Mouse (Mus musculus): Measurements from ENCODE around the gene Rgs6. TPM values are rescaled to one million over a fixed set of nuclear protein-coding genes. Genes with fewer than 3 reads are reported as not detected.

Gene Rgs6
- polyA plus RNA-seq, 1 experiment from 2014 or later = 1.2 TPM

- TF ChIP-seq CTCF (IDR thresholded peaks at IDR 0.05; ENCODE audit: low read depth) = no peak
- Histone ChIP-seq H3K4me2 (replicated peaks; ENCODE audit: low read depth) (no peak overlapping the region), H3K9ac (ENCODE audit: low read depth, low read length) (no peak overlapping the region), H3K4me3 (ENCODE audit: low read depth, low read length) (no peak overlapping the region), H3K36me3 (ENCODE audit: control insufficient read depth, insufficient read depth) (no peaks in the 10 kb centered on the region), H3K27me3 (replicated peaks; ENCODE audit: control insufficient read depth, insufficient read depth, low read length) (no peaks in the 10 kb centered on the region), H3K27ac (ENCODE audit: low read depth, low read length) (no peak overlapping the region), H3K9me3 (ENCODE audit: control insufficient read depth) (no peaks in the 10 kb centered on the region), H3K4me1 (replicated peaks; ENCODE audit: control insufficient read depth, insufficient read depth, low read length) (no peaks in the 10 kb centered on the region)
- WGBS = 57% methylated on average over 4 of the region's 4 CpGs
- no peak for ATAC-seq
These were observed 426.0 kb downstream of the Rgs6 start for GRCm38 (mm10) chr12:83013918-83014691.

DNA sequence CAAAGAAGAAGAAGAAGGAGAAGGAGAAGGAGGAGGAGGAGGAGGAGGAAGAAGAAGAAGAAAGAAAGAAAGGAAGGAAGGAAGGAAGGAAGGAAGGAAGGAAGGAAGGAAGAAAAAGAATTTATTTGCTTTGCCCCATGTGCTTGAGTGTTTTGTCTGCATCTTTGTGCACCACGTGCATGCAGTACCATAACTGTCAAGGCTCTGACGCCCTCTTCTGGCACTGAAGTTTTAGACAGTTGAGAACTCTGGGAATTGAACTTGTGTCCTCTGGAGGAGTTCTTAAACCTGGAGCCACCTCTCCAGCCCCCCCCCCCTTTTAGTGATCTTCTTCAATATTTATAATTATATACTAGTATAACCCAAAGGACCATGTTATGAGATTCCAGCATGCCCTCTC lies 426.8 kb downstream of the Rgs6 start:
- Histone ChIP-seq H3K4me2 (replicated peaks; ENCODE audit: low read depth) (no peak overlapping the region), H3K27ac (ENCODE audit: low read depth, low read length) (no peak overlapping the region), H3K4me3 (ENCODE audit: low read depth, low read length) (no peak overlapping the region), H3K4me1 (replicated peaks; ENCODE audit: control insufficient read depth, insufficient read depth, low read length) (no peaks in the 10 kb centered on the region), H3K9me3 (ENCODE audit: control insufficient read depth) (no peaks in the 10 kb centered on the region), H3K9ac (ENCODE audit: low read depth, low read length) (no peak overlapping the region), H3K36me3 (ENCODE audit: control insufficient read depth, insufficient read depth) (no peaks in the 10 kb centered on the region), H3K27me3 (replicated peaks; ENCODE audit: control insufficient read depth, insufficient read depth, low read length) (no peaks in the 10 kb centered on the region)
- 33% methylated on average over 2 of the region's 2 CpGs for WGBS
- no peak for ATAC-seq
- peak; percentile 51 for TF ChIP-seq CTCF (IDR thresholded peaks at IDR 0.05; ENCODE audit: low read depth)

DNA sequence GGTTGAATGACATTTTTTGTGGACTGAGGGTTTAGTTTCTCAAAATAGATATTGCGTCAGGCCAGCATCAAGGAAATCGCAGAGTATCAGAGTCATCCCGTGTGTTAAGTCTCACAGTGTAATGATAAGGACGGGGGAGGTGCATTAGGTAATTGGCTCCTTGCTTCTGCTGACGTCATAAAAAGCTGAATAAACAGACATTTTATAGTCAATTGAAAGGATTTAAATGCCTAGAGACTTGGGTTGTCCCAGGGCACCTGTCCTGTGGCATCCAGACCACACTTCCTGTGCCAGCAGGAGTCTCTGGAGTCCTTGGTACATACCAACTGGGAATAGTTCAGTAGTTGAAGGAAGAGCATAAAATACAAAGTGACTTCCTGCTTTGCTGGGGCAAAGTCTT lies 427.3 kb downstream of the Rgs6 start:
- WGBS = 36% methylated on average over 5 of the region's 5 CpGs
- no peak overlapping the region for H3K4me3 ChIP-seq (ENCODE audit: low read depth, low read length)
- no peak for ATAC-seq
- no peaks in the 10 kb centered on the region for H3K36me3 ChIP-seq (ENCODE audit: control insufficient read depth, insufficient read depth)
- H3K27me3 ChIP-seq (replicated peaks; ENCODE audit: control insufficient read depth, insufficient read depth, low read length) = no peaks in the 10 kb centered on the region
- H3K4me2 ChIP-seq (replicated peaks; ENCODE audit: low read depth) = no peak overlapping the region
- no peaks in the 10 kb centered on the region for H3K9me3 ChIP-seq (ENCODE audit: control insufficient read depth)
- H3K9ac ChIP-seq (ENCODE audit: low read depth, low read length) = no peak overlapping the region
- no peak overlapping the region for H3K27ac ChIP-seq (ENCODE audit: low read depth, low read length)
- TF ChIP-seq CTCF (IDR thresholded peaks at IDR 0.05; ENCODE audit: low read depth) = no peak
- H3K4me1 ChIP-seq (replicated peaks; ENCODE audit: control insufficient read depth, insufficient read depth, low read length) = no peaks in the 10 kb centered on the region

DNA sequence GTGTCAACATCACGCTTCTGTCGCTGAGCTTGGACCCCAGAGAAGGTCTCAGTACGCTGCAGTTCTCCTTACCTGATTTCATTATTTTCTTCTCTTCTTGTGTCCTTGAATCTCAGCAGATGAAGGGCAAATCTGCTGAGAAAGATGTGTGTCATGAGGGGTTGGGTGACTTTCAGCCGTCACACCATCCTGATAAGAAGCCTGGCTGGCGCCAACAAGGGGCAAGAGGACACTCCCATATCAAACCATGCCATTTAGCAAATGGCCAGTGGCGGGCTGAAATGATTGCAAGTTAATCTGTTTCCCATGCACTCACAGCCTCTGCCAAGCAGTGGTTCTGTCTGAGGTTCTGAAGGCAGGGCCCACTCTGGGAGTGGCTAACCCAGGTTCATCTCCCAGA lies 428.4 kb downstream of the Rgs6 start:
- Histone ChIP-seq H3K4me2 (replicated peaks; ENCODE audit: low read depth) (no peak overlapping the region), H3K36me3 (ENCODE audit: control insufficient read depth, insufficient read depth) (no peaks in the 10 kb centered on the region), H3K27me3 (replicated peaks; ENCODE audit: control insufficient read depth, insufficient read depth, low read length) (no peaks in the 10 kb centered on the region), H3K9me3 (ENCODE audit: control insufficient read depth) (no peaks in the 10 kb centered on the region), H3K27ac (ENCODE audit: low read depth, low read length) (no peak overlapping the region), H3K4me3 (ENCODE audit: low read depth, low read length) (no peak overlapping the region), H3K4me1 (replicated peaks; ENCODE audit: control insufficient read depth, insufficient read depth, low read length) (no peaks in the 10 kb centered on the region), H3K9ac (ENCODE audit: low read depth, low read length) (no peak overlapping the region)
- 69% methylated on average over 6 of the region's 6 CpGs for WGBS
- no peak for TF ChIP-seq CTCF (IDR thresholded peaks at IDR 0.05; ENCODE audit: low read depth)
- ATAC-seq = no peak

DNA sequence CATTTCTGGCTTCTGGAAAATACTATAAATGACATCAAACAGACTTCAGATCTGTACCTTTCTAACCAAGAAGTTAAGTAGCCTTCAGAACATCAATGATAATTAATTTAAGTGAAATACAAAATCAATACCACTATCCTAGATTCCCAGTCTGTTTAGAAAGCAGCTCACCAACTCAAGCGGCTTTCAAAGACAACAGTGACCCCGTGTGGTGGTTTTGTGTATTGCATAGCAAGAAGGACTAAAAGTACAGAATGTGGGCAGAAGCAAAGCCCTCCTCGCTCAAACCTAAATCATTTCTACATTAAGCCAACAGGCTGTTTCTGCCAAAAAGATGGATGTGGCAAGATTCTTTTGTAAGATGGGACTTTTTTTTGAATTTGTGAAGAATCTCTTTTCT lies 429.9 kb downstream of the Rgs6 start:
- H3K9me3 ChIP-seq (ENCODE audit: control insufficient read depth) = no peaks in the 10 kb centered on the region
- H3K9ac ChIP-seq (ENCODE audit: low read depth, low read length) = no peak overlapping the region
- no peak overlapping the region for H3K4me2 ChIP-seq (replicated peaks; ENCODE audit: low read depth)
- no peaks in the 10 kb centered on the region for H3K36me3 ChIP-seq (ENCODE audit: control insufficient read depth, insufficient read depth)
- no peaks in the 10 kb centered on the region for H3K27me3 ChIP-seq (replicated peaks; ENCODE audit: control insufficient read depth, insufficient read depth, low read length)
- no peak for ATAC-seq
- peak; percentile 92 for TF ChIP-seq CTCF (IDR thresholded peaks at IDR 0.05; ENCODE audit: low read depth)
- no peak overlapping the region for H3K4me3 ChIP-seq (ENCODE audit: low read depth, low read length)
- H3K27ac ChIP-seq (ENCODE audit: low read depth, low read length) = no peak overlapping the region
- WGBS = 4% methylated on average over 3 of the region's 3 CpGs
- no peaks in the 10 kb centered on the region for H3K4me1 ChIP-seq (replicated peaks; ENCODE audit: control insufficient read depth, insufficient read depth, low read length)

- peak; percentile 56 for TF ChIP-seq CTCF (IDR thresholded peaks at IDR 0.05; ENCODE audit: low read depth)
- no peak for ATAC-seq
- Histone ChIP-seq H3K4me1 (replicated peaks; ENCODE audit: control insufficient read depth, insufficient read depth, low read length) (no peaks in the 10 kb centered on the region), H3K9me3 (ENCODE audit: control insufficient read depth) (no peaks in the 10 kb centered on the region), H3K36me3 (ENCODE audit: control insufficient read depth, insufficient read depth) (no peaks in the 10 kb centered on the region), H3K4me2 (replicated peaks; ENCODE audit: low read depth) (no peak overlapping the region), H3K27ac (ENCODE audit: low read depth, low read length) (no peak overlapping the region), H3K9ac (ENCODE audit: low read depth, low read length) (no peak overlapping the region), H3K4me3 (ENCODE audit: low read depth, low read length) (no peak overlapping the region), H3K27me3 (replicated peaks; ENCODE audit: control insufficient read depth, insufficient read depth, low read length) (no peaks in the 10 kb centered on the region)
- WGBS = 45% methylated on average over 3 of the region's 3 CpGs
These were observed 438.9 kb downstream of the Rgs6 start for GRCm38 (mm10) chr12:83026985-83027384.
